Mouse (Mus musculus): Measurements from ENCODE around the gene Cabp1.
A peak's percentile ranks its signal among the peaks of the same experiment; 100 is the strongest.

Gene Cabp1

GRCm38 (mm10) chr5:115124690-115125089, 69.5 kb downstream of the Cabp1 start:
- DNase-seq, result no peak

DNA sequence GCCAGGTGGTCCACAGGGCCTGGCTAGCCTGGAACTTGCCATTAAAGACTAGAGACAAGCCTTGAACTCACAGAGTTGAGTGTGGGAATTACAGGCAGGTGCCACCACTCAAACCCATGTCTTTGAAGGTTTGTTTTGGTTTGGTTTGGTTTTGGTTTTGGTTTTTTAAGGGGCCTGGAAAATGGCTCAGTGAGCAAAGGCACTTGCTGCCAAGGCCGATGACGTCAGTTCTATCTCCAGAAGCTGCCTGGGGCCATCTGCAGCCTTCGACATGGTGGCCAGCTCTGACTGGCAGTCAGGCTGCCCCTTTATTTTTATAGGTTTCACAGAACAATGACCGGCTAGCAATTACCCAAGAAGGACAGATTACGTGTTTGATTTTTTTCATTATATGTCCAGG, 73.2 kb downstream of the Cabp1 start:
- DNase-seq, result no peak

DNA sequence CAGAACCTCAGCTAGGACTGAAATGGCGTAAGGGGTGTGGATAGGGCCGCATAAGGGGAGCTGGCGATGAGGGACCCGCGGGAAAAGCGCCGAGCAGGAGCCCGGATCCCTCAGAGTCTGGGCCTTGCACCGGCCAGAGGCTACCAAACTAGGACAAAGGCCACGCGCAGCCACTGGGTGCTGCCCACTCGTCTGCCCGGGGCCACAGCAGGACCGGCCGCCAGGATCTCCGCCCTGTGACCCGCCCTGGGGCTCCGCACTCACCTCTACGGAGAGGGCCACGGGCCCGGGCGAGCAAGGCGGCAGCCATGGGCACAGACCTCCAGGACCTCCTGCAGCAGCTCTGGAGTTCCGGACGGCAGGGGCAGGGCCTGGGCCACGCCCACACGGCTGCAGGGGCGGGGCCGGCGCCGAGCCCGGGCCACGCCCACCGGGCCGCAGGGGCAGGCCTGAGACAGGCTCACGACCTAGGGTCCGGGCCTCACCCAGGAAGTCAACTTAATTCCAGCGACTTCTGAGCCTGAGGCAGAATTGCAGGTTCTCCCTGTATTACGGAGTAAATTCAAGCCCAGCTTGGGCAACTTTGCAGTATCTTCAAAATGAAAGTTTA, 75.1 kb downstream of the Cabp1 start, which contains the start of gene Acads:
Gene Acads (minus strand): TSS at position 386 of the 610 bp plus-strand sequence.
- DNase-seq, result peak; percentile 91
